22 mouse cellular contexts compared by ENCODE assay signal in the genomic region with DNA sequence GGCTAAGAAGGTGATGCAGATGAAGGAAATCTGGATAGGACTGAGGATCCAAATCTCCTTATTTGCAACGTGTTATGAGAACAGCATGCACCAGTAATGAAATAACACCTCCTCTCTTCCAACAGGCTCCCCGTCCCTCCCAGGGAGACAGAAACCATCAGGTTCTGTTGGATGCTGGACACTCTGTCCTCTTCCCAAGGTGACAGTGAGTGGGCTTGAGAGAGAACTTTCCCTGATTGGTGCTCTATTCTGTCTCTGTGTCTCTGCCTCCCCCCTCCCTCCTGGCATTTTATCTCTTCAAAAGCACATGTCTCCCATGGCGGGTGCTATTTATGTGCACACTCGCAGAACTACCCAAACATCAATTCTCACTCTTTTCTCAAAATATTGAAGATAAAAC.
A peak's percentile ranks its signal among the peaks of the same experiment; 100 is the strongest.
DNase-seq lines count a peak whose midpoint lies in the region; ATAC-seq lines count a peak whose summit lies in the region.
"Had no signal": no experiment of that assay in that cellular context is flagged by ENCODE, and none has a peak within 500 bp of the region (broad histone marks: within the 10 kb centered on the region; RNA-seq: fewer than 3 reads in every experiment).

No protein-coding gene starts in this region.

- H3K27ac ChIP-seq in heart, embryonic 15.5 days, result 0 out of 2 replicates have a peak overlapping the region, but pooled peaks have one; percentile 12
- H3K27ac ChIP-seq in liver, embryonic 12.5 days, result no peak overlapping the region
- H3K27ac ChIP-seq: heart, embryonic 10.5 days; hindbrain, postnatal 0 days; limb, embryonic 10.5 days; midbrain, embryonic 10.5 days had no signal

- peaks cover 7% of the 10 kb centered on the region for H3K4me1 ChIP-seq in heart, embryonic 15.5 days (replicated peaks)
- H3K4me1 ChIP-seq in liver, embryonic 12.5 days, result no peaks in the 10 kb centered on the region
- H3K4me1 ChIP-seq: midbrain, embryonic 10.5 days had no signal

- H3K4me3 ChIP-seq in heart, embryonic 15.5 days, result no peak overlapping the region
- H3K4me3 ChIP-seq in liver, embryonic 12.5 days, result no peak overlapping the region
- H3K4me3 ChIP-seq: heart, embryonic 10.5 days; limb, embryonic 10.5 days; midbrain, embryonic 10.5 days had no signal

- DNase-seq in heart, adult 8-10 months (ENCODE audit: low spot score), result no peak
- DNase-seq in ovary, adult 18-20 months (ENCODE audit: low spot score), result peak; percentile 25
- DNase-seq in ovary, postnatal 10 days (ENCODE audit: low spot score), result no peak
- peak; percentile 54 to 64 for DNase-seq in frontal cortex, postnatal 36 days (ENCODE audit: low spot score in 2 of 2)
- DNase-seq in left cerebral cortex, postnatal 25 days (ENCODE audit: low spot score in 2 of 2), result peak; percentile 55 to 83
- no peak for DNase-seq in kidney, adult 9 months
- DNase-seq: adrenal gland, postnatal 25 days; B cell, adult 2 months; cerebellum, adult 9-10 months; gastrocnemius, postnatal 36 days; kidney, adult 2 months; kidney, postnatal 25 days; lung, embryonic 14.5 days; lung, postnatal 4 days had no signal

- H3K9me3 ChIP-seq in heart, embryonic 15.5 days (replicated peaks), result no peaks in the 10 kb centered on the region
- H3K9me3 ChIP-seq in liver, embryonic 12.5 days (replicated peaks), result no peaks in the 10 kb centered on the region
- H3K9me3 ChIP-seq: heart, embryonic 10.5 days; limb, embryonic 10.5 days; midbrain, embryonic 10.5 days had no signal

- no peaks in the 10 kb centered on the region for H3K27me3 ChIP-seq in heart, embryonic 15.5 days
- H3K27me3 ChIP-seq in liver, embryonic 12.5 days (replicated peaks), result no peaks in the 10 kb centered on the region

- H3K4me2 ChIP-seq in heart, embryonic 15.5 days, result 0 out of 2 replicates have a peak overlapping the region, but pooled peaks have one; percentile 15
- no peak overlapping the region for H3K4me2 ChIP-seq in liver, embryonic 12.5 days
- H3K4me2 ChIP-seq: liver, embryonic 11.5 days; lung, embryonic 14.5 days had no signal

- no peak overlapping the region for H3K9ac ChIP-seq in heart, embryonic 15.5 days
- H3K9ac ChIP-seq in liver, embryonic 12.5 days, result no peak overlapping the region
- H3K9ac ChIP-seq: lung, embryonic 14.5 days had no signal

- intact Hi-C loops in left cerebral cortex, postnatal 25 days (cut with DNase I), result loop anchor here (2.0 kb wide), 1 partner anchor 64 kb away; no protein-coding TSS in a partner anchor

- 33% methylated on average over 4 of the region's 4 CpGs for WGBS in heart, embryonic 15.5 days
- WGBS in liver, embryonic 12.5 days (ENCODE audit: insufficient replicate concordance), result 54% methylated on average over 4 of the region's 4 CpGs

- H3K36me3 ChIP-seq in heart, embryonic 15.5 days, result no peaks in the 10 kb centered on the region
- H3K36me3 ChIP-seq in liver, embryonic 12.5 days, result no peaks in the 10 kb centered on the region
- H3K36me3 ChIP-seq: heart, embryonic 10.5 days; limb, embryonic 10.5 days; midbrain, embryonic 10.5 days had no signal

- no peak for ATAC-seq in heart, embryonic 15.5 days (replicated peaks; ENCODE audit: insufficient number of reproducible peaks, insufficient read depth, low FRiP score, low read depth)
- no peak for ATAC-seq in liver, embryonic 12.5 days
- ATAC-seq: activated CD4-positive, CD25-positive, alpha-beta regulatory T cell, adult 4 months; hindbrain, postnatal 0 days had no signal

Comparison
In these comparisons a context has a peak if more than half of its experiments do, and no peak if none do; other contexts are left out.
1. DNase-seq: peak in ovary, adult 18-20 months (single experiment), frontal cortex, postnatal 36 days (2 of 2) and left cerebral cortex, postnatal 25 days (2 of 2); none in heart, adult 8-10 months (single experiment), ovary, postnatal 10 days (single experiment) and kidney, adult 9 months (single experiment).